Mouse (Mus musculus) G1E-ER4 (cell line): ENCODE measurements around the gene Ggact. TPM values are rescaled to one million over a fixed set of nuclear protein-coding genes. Genes with fewer than 3 reads are reported as not detected.

ENCODE experiments used
- GATA1 ChIP-seq: IDR thresholded peaks from one replicate; pipeline ENCODE4 v1.8.0; 2012; ENCODE audit warnings: low read length, inconsistent platforms
- polyA plus RNA-seq: library from polyadenylated mRNA; stranded (reverse); fragments of >175 nt; gene quantifications from 2 replicates; pipeline ENCODE4 v1.2.3, GENCODE M21; 2012

Ggact gene
- polyA plus RNA-seq, 1 experiment: 32.2 TPM

DNA sequence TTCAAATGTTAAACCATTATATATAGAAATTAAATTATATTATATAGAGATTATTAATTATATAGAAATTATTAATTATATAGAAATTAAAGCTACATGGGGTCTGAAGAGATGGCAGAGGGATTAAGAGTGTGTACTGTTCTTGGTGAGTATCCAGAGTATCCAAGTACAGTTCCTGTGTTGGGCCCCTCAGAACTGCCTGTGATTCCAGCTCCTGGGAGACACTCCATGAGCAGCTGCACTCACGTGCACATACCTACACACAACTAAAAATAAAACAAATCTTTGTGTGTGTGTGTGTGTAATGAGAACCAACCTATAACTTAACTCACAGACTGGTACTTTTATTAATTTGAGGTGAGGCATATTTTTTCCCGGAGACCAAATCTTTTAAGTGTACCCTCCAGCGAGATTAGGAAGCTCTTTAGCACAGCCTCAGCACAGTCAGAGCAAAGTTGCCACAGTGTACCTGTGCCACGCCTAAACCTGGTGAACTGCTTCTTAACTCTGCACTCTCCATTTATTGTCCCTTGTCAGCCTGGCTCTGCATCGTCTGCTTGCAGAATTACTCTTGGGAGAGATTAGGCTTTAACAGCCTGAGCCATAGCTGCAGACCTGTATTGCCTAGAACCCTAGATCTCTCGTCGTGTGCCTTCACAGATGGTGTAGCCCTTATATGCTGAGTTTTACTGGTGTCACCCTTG is 77.9 kb downstream of the Ggact start:
- no peak for TF ChIP-seq GATA1

DNA sequence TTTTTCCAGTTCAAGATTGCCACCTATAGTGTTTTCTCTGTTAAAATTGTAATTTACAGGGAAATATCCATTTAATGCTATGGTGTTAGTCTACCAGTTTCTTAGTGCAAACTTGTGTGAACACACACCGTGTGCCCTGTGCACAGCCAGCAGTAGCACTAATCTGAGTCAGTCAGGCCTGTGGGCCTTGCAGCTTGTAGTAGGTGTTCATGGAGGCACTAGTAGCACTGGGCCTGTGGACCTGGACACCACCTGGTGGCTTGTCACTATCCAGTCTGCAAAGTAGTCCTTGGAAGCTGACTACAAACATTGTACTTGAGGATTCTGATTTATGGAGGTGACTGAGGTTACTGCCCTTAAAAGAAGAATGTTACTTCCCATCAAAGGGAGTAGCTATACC is 78.8 kb downstream of the Ggact start:
- no peak for TF ChIP-seq GATA1

DNA sequence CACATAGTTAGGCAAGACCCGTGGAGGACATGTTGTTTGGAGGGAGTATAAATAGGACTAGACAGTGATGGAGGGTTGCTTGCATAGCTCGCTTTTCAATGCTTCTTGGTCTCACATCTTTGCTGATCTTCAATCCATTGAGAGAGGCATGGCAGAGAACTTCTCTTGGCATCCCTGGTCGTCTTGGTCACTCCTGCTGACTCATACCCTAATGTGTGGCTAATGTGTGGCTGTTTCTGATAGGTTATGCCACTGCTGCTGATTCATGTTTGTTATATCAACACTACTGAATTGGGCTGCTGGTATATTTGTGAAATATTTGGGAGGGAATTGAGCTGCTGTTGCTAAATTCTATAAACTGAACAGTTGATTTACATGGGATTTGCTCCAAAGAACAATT is 79.9 kb downstream of the Ggact start:
- TF ChIP-seq GATA1: no peak

DNA sequence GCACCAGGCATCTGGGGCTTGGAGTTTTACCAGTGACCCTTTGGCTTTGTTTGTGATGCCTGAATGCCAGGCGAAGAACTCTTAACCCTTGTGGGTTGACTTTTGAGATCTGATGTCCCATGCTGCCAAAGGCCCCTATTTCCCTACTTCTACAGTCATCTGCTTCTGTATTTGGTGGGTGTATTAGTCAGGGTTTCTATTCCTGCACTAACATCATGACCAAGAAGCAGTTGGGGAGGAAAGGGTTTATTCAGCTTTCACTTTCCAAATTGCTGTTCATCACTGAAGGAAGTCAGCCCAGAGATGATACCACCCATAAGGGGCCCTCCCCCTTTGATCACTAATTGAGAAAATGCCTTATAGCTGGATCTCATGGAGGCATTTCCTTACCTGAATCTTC is 83.1 kb downstream of the Ggact start:
- TF ChIP-seq GATA1: no peak

DNA sequence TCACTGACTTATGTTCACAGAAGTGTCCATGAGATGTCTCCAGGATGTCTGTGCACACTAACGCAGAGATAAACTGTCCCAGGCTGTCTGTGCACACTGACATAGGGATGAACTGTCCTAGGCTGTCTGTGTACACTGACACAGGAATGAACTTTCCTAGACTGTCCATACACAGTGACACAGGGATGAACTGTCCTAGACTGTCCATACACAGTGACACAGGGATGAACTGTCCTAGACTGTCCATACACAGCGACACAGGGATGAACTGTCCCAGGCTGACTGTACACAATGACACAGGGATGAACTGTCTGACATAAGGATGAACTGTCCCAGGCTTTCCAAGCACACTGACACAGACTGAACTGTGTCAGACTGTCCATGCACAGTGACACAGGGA is 88.1 kb downstream of the Ggact start:
- no peak for TF ChIP-seq GATA1

DNA sequence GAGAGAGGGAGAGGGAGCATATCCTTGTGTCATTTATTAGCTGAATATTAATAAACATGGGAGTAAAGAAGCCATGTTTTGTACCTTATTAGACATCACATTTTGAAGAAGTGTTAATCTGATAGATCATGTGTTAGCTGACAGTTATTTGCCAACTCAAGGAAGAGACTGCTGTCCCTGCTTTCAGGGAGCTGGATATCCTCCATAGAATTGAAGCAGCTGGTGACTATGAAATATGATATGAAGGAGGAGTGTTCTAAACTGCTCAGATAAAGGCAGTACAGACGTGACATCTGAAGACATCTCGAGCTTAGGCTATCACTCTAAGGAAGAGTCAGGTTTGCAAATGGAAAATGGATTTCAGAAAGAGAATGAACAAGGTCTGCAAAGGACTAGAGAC is 89.8 kb downstream of the Ggact start:
- TF ChIP-seq GATA1: no peak

DNA sequence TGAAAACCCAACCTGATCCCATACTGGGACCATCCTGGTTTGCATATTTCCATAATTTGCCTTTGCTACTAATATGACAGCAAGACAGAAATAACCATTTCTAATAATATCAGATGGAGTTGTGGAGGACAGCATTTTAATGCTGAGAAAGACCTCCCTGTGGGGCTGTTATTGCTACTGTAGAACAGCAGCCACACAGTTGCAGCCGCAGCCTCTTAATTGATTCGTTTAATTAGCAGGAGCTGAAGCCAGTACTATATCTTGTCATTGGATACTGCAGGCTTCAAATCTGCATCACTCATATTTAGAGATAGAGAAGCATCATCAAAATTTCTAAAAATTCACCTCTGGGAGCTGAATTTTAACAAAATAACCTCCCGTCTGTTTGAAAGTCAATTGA is 92.6 kb downstream of the Ggact start:
- TF ChIP-seq GATA1: no peak

DNA sequence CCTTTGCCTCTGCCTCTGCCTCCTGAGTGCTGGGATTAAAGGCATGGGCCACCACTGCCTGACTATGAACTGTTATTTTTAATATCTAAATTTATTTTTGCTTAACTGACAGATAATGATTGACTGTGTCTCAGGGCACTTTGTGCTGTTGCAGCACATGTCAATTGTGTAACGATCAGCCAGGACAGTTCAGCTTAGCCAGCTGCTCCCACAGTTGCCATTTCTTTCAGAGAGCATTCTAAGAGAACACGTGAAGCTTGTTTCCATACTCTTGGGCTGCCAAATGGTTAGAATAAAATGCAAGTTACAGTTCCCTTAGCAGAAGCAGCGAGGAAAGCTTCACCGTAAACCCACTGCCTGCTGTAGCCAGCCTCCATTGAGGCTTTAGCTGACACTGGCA is 113.3 kb downstream of the Ggact start:
- TF ChIP-seq GATA1: no peak

DNA sequence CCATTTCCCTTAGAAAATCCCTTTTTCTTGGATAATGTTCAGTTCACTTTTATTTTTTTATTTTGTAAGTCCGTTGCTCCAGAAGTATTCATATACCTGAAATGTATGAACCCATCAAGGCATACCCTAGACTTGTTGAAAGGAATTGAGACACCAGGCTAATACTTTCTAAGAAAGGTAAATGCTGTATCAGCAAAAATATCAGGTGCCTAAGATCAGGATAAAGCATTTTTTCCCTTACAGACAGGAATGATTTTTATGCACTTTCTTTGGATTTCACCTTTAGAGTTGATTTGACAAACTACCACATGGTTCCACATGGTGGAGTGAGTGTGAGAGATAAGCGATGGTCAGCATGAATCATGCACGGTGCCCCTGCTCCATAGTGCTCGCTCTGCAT is 120.2 kb downstream of the Ggact start:
- TF ChIP-seq GATA1: no peak

DNA sequence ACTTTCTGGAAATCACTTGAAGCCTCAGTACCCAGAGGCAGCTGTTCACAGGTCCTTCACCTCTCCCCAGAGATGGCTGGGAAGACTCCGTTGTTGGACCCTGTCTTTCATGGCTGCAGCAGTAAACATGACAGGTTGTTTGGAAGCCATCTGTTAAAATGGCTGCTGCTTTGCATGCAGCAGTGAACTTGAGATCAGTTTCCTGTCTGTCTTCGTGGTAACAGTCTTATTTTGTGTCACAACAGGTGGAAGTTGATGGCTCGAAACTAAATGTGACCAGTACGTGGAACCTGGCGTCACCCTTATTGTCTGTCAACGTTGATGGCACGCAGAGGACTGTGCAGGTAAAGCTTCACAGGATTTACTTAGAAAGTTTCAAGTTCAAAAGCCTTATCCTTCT is 123.4 kb downstream of the Ggact start:
- no peak for TF ChIP-seq GATA1

DNA sequence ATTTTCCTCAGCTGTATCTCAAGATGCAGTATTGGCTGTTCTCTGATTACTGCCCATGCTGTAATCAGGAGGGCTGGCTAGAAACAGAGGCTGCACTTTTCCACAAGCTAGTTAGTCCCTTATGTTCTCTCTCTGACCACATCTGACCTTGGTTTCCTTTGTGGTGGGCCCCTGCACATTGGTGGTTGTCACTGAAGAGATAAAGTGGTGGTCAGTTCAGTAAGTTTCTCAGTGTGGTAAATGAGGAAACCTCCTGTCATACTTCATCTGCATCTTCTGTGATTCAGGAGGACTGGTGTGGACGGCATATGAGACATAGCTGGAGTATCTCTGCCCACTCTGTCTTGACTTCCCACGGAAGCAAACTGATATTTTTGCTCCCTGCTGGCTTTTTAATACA is 125.4 kb downstream of the Ggact start:
- TF ChIP-seq GATA1: no peak

DNA sequence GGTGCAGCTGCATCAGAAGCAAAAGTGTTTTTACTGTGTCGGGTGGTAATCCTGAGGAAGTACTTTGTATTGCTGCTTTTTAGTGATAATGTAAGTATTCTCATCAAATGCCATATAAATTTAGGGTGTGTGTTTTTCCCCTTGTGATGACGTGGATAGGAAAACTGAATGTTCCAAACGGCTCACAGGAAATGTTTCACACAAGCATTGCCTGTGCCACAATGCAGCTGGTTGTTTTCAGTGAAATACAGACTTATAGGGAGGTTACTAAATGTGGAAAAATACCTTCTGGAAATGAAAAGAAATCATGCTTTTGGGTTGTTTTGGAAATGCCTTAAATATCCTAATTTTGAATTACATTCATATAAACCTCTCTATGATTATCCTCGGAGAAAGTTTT is 128.9 kb downstream of the Ggact start:
- no peak for TF ChIP-seq GATA1

DNA sequence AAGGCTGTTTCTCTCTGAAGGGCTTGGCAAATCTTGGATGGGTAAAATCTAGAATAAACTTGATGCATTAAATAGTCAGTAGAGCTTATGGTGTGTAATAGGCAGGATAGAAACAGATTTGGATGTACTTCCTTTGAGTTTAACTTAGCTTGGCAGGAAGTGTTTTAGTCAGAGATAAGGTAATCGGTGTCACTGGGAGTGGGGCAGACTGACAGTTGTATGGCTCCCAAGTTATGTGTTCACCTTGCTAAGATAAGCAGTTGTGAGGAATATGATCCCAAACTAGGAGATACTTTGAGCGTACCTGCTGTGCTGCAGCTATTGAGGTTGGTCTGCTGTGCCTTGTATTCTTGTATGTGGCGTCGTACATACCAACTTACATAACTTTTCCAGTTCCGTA is 147.1 kb downstream of the Ggact start:
- no peak for TF ChIP-seq GATA1

Other genes starting within 250 kb of the Ggact start
- 1.2 and 1.7 TPM in 2 replicates for gene Tmtc4, start 70.3 kb upstream of the Ggact start, polyA plus RNA-seq